Mouse (Mus musculus) erythroblast, embryonic 14.5 days (primary cell): ENCODE results near the gene Slc6a13. TPM values are rescaled to one million over a fixed set of nuclear protein-coding genes. Genes with fewer than 3 reads are reported as not detected.

Experiments
- H3K27me3 ChIP-seq: 2 replicates; pipeline ENCODE4 v1.6.1; 2012; ENCODE audit warnings: inconsistent platforms; ENCODE audit not compliant: control insufficient read depth
- H3K36me3 ChIP-seq: 2 replicates; pipeline ENCODE4 v1.6.1; 2012; ENCODE audit warnings: mild to moderate bottlenecking, inconsistent platforms; ENCODE audit not compliant: control insufficient read depth
- H3K4me1 ChIP-seq: 2 replicates; pipeline ENCODE4 v1.6.1; 2012; ENCODE audit warnings: inconsistent platforms; ENCODE audit not compliant: control insufficient read depth
- H3K4me3 ChIP-seq: replicated peaks from 2 replicates; pipeline ENCODE3; 2012; ENCODE audit warnings: moderate library complexity, mild to moderate bottlenecking, inconsistent platforms
- H3K9me3 ChIP-seq: 2 replicates; pipeline ENCODE4 v1.6.1; 2012; ENCODE audit warnings: low read length, inconsistent platforms, mixed read lengths; ENCODE audit not compliant: control insufficient read depth
- GATA1 ChIP-seq: IDR thresholded peaks from 2 replicates; pipeline ENCODE4 v1.6.1; 2012; ENCODE audit warnings: low read length, inconsistent platforms, mixed read lengths
- TAL1 ChIP-seq: IDR thresholded peaks from 3 replicates; pipeline ENCODE4 v1.6.1; 2012; ENCODE audit warnings: low read length, inconsistent platforms, mixed read lengths
- polyA plus RNA-seq: library from polyadenylated mRNA; stranded (reverse); fragments of >175 nt; gene quantifications from 2 replicates; pipeline ENCODE4 v1.2.3, GENCODE M21; 2012

Gene Slc6a13
- polyA plus RNA-seq, 1 experiment = 0.39 TPM

DNA sequence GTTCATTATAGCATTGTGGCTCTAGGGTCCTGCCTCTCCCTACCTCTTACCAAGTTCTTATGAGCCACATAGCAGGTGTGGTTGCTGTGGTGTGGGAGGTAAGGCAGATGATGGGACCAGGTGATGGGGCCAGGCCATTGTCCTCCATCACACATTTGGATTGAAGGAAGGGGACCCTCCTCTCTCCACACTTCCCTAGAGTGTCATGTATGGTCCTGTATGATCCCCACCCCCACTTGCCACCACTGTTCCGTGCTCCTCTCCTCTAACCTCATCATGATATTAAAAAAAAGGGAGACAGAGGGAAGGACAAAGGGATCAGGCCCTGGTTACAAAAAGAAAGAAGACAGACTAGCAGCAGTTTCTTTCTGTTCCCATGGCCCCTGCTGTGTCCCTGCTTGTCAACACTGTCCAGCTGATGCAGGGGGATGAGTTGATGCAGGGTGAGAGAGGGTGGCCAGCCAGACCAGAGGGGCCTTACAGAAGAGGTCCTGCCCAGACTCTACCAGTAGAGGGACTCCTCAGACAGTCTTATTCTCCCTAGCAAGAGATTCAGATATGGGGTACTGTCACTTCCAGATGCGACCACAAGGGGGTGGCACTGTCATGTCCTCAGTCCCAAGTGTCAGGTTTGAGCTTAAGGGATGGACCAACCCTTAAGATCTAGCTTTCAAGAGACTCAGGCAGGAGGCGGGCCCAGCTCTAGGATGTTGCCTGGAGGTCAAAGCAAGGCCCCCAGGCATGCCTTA, 37.9 kb downstream of the Slc6a13 start:
- peaks cover 2% of the 10 kb centered on the region; the same call in 1 of the 2 replicates for H3K36me3 ChIP-seq
- TF ChIP-seq GATA1 = no peak
- H3K4me3 ChIP-seq = no peak overlapping the region
- H3K4me1 ChIP-seq = peaks cover 33% of the 10 kb centered on the region
- H3K9me3 ChIP-seq = no peaks in the 10 kb centered on the region
- no peaks in the 10 kb centered on the region for H3K27me3 ChIP-seq

GRCm38 (mm10) chr6:121338519-121338896, 38.5 kb downstream of the Slc6a13 start:
- no peak overlapping the region for H3K4me3 ChIP-seq
- H3K4me1 ChIP-seq = peaks cover 33% of the 10 kb centered on the region
- H3K9me3 ChIP-seq = no peaks in the 10 kb centered on the region
- peaks cover 2% of the 10 kb centered on the region; the same call in 1 of the 2 replicates for H3K36me3 ChIP-seq
- no peaks in the 10 kb centered on the region for H3K27me3 ChIP-seq
- TF ChIP-seq TAL1 (no peak), GATA1 (no peak)

- no peak overlapping the region for H3K4me3 ChIP-seq
- peaks cover 2% of the 10 kb centered on the region; the same call in 1 of the 2 replicates for H3K36me3 ChIP-seq
- no peak for TF ChIP-seq TAL1
- TF ChIP-seq GATA1 = no peak
- no peaks in the 10 kb centered on the region for H3K27me3 ChIP-seq
- no peaks in the 10 kb centered on the region for H3K9me3 ChIP-seq
- H3K4me1 ChIP-seq = peaks cover 18% of the 10 kb centered on the region
Measured at GRCm38 (mm10) chr6:121341650-121342049, 41.6 kb downstream of the Slc6a13 start.

GRCm38 (mm10) chr6:121343026-121343770, 43.2 kb downstream of the Slc6a13 start, which contains the start of gene Slc6a12:
Gene Slc6a12, plus strand, starts transcription at chr6:121343076.
- Histone ChIP-seq H3K27me3 (no peaks in the 10 kb centered on the region), H3K36me3 (no peaks in the 10 kb centered on the region), H3K4me3 (no peak within 1 kb of the TSS), H3K9me3 (no peaks in the 10 kb centered on the region), H3K4me1 (peaks cover 2% of the 10 kb centered on the region)
- TF ChIP-seq GATA1 (no peak), TAL1 (no peak)

- no peaks in the 10 kb centered on the region for H3K27me3 ChIP-seq
- H3K4me3 ChIP-seq = no peak overlapping the region
- no peaks in the 10 kb centered on the region for H3K36me3 ChIP-seq
- H3K4me1 ChIP-seq = no peaks in the 10 kb centered on the region
- TF ChIP-seq TAL1 (no peak), GATA1 (no peak)
- no peaks in the 10 kb centered on the region for H3K9me3 ChIP-seq
Measured at GRCm38 (mm10) chr6:121343771-121344123, 43.7 kb downstream of the Slc6a13 start.

DNA sequence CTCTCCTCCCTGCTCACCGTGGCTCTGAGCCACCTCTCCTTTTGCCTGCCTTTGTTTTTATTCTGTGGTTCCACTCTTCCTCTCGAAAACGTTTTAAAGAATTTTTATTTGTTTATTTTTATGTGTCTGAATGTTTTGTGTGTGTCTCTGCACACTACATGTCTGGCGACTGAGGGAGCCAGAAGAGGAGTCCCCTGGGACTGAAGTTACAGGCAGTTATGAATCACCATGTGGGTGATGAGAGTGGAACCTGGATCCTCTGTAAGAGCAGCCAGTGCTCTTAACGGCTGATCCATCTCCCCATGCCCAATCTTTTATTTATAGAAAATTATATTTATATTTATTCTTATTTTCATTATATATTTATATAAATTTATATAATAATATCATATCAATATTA, 44.3 kb downstream of the Slc6a13 start:
- TF ChIP-seq GATA1 = no peak
- no peak for TF ChIP-seq TAL1
- no peaks in the 10 kb centered on the region for H3K9me3 ChIP-seq
- no peaks in the 10 kb centered on the region for H3K36me3 ChIP-seq
- H3K4me3 ChIP-seq = no peak overlapping the region
- no peaks in the 10 kb centered on the region for H3K4me1 ChIP-seq
- H3K27me3 ChIP-seq = no peaks in the 10 kb centered on the region

DNA sequence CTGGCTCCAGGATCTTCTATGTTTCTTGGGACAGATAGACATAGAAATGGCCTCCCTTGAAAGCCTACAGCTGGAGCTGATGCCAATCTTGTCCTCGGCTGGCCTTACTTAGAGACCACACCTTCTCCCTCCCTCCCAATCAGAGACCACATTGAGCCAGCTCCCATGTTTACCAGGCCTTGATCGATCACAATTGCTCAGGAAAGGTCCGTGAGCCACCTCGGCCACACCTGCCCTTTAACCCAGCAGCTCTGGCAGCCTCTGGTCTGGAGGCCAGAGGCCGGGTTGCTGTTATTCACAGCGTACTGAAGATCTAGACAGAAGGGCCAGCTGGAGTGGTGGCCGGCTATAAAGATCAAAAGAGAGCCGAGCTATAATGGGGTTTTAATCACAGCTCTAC, 46.4 kb downstream of the Slc6a13 start:
- Histone ChIP-seq H3K4me1 (no peaks in the 10 kb centered on the region), H3K4me3 (no peak overlapping the region), H3K36me3 (no peaks in the 10 kb centered on the region), H3K9me3 (no peaks in the 10 kb centered on the region), H3K27me3 (no peaks in the 10 kb centered on the region)
- TF ChIP-seq GATA1 = no peak
- no peak for TF ChIP-seq TAL1

DNA sequence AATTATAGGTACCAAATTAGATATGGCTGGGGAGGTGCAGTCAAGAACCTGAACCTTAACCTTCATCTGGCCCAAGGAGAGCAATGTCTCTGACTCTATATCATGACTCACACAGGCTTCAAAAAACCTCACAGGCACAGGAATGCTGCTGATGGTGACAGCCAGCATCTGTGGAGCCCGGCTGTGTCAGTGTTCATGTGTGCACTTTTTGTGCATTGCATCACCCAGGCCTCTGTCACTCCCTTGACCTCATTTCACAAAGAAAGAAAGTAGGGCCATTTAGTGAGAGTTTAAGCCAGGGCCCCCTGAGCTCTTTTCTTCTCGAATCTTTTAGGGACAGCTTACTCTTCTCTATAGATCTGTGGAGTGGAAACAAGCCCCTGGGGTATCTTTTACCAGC, 52.2 kb downstream of the Slc6a13 start:
- Histone ChIP-seq H3K36me3 (no peaks in the 10 kb centered on the region), H3K9me3 (no peaks in the 10 kb centered on the region), H3K27me3 (no peaks in the 10 kb centered on the region), H3K4me1 (no peaks in the 10 kb centered on the region), H3K4me3 (no peak overlapping the region)
- no peak for TF ChIP-seq TAL1
- TF ChIP-seq GATA1 = no peak

DNA sequence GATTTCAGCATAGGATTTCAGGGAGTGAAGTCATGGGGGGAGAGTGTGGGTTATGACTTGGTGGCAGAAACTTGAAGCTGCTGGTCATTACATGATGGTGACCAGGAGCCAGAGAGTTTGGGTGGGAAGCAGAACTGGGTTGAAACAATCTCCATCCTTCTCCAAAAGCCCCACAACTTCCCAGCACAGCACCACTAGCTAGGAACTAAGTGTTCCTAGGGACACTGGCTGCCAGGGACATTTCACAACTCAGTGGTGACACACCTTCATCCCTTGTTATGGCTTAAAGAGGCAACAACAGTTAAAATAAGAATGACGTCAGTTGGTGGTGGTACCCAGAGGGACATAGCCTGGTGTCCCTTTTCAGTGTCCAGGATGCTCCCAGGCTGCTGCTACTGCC, 56.0 kb downstream of the Slc6a13 start:
- Histone ChIP-seq H3K4me3 (no peak overlapping the region), H3K36me3 (no peaks in the 10 kb centered on the region), H3K4me1 (no peaks in the 10 kb centered on the region), H3K27me3 (no peaks in the 10 kb centered on the region), H3K9me3 (no peaks in the 10 kb centered on the region)
- TF ChIP-seq GATA1 (no peak), TAL1 (no peak)
